Mouse (Mus musculus) left cerebral cortex, postnatal 4 days (tissue): ENCODE measurements around the gene Antxr1. TPM values are rescaled to one million over a fixed set of nuclear protein-coding genes. Genes with fewer than 3 reads are reported as not detected.
A peak's percentile ranks its signal among the peaks of the same experiment; 100 is the strongest.

Source experiments
- DNase-seq: peaks from one replicate; pipeline ENCODE4 v3.0.0-alpha.2; 2022
- intact Hi-C: fragments of 180-260 bp; cut with DNase I; formaldehyde crosslinking; loops from one replicate; pipeline ENCODE4 v1.15.1; 2025
- total RNA-seq, 2 experiments: library from RNA; stranded (reverse); gene quantifications; 2 replicates each; pipeline ENCODE4 v1.2.3; 2021

Antxr1 gene
- total RNA-seq, 2 experiments from 2014 or later, result 20.9 to 28.4 TPM

GRCm38 (mm10) chr6:87251716-87252115 lies 83.9 kb downstream of the Antxr1 start:
- DNase-seq, result peak; percentile 34
- intact Hi-C loops, result loop anchor here (10.0 kb wide), 1 partner anchor 83 kb away; the partner anchor contains the start of gene Antxr1

DNA sequence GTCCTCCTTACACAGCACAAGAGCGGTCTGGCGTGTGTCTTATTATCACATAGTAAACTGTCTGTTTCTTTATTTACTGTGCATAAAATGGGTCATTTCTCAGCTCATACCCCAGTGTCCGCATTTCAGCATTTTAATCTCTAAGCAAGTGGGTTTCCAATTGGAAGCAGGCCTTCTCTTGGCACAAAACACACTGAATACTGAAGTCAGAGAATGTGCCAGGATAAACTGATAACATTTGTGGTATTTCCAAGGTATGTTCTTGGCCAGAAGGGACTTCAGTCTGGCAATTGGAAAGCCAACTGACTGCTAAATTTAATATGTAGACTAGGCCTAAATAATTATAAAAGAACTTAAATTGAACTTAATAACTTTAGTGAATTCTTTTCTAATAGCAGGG lies 84.9 kb downstream of the Antxr1 start:
- intact Hi-C loops, result loop anchor here (10.0 kb wide), 1 partner anchor 84 kb away; the partner anchor contains the start of gene Antxr1
- DNase-seq, result no peak

DNA sequence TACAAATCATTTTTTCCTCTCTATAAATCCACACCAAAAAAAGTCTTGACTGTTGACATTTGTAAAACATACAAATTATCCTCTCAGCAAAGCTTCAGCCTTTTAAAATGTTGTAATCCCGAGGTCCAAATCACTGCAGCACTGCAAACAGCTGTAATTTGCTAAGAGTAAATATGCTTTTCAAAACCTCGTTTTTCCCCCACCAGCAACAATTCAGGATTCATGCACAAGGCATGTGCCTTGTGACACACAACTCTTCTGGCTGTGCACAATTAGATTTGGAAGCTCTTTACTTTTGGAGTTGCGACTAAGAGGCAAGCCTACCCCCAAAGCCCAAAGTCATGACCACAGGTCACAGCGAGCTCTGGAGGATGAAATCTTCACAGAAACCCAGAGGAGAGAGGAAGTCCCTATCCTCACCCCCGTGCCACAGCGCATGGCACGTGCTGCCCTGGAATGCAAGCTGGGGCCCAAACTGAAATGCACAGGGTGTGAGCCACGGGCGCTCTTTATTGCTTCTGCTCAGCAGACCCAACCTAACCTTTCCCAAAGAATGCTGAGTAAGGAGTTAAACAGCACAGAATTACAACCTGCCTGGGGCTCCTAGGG lies 87.3 kb downstream of the Antxr1 start:
- intact Hi-C loops, result no loop called here
- DNase-seq, result no peak

GRCm38 (mm10) chr6:87244117-87245100 lies 91.2 kb downstream of the Antxr1 start:
- intact Hi-C loops, result no loop called here
- peak; percentile 21 for DNase-seq

DNA sequence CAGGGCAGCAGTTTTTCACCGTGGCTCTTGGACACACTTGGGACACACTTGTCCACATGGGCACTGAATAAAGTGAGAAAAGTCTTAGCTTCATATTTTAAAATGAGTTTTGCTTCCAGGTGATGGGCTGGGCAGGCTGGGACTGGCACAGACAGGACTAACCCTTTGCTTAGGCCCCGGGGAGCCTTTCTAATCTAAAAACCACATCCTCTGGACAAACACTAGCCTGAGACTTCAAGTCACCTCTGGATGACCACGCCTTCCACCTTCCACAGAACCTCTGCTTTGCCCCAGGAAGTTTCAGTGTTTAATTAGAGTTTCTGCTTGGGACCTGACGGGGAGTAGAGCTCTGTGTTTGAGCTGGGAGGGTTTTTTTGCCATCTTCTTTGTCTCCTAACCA lies 98.4 kb downstream of the Antxr1 start:
- no peak for DNase-seq
- intact Hi-C loops, result no loop called here

DNA sequence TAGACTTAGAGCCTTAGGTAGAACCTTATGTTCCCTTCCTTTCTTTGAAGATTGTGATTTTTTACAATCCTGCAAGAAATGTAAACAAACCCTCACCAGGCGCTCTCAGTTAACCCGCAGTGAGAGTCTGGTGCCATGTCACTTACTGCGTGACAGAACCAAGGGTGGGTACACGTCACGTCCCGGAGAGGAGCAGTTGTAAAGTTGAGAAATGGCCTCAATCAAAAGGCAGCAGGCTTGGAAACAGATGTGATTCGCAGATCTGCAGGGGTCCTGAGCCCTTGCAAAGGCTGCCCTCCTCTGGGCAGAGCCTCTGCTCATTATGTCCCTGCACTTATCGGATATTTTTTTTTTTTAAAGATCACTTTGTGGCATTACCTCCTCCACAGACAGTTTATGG lies 99.6 kb downstream of the Antxr1 start:
- intact Hi-C loops, result no loop called here
- no peak for DNase-seq

GRCm38 (mm10) chr6:87233111-87233510 lies 102.5 kb downstream of the Antxr1 start:
- intact Hi-C loops, result no loop called here
- no peak for DNase-seq

DNA sequence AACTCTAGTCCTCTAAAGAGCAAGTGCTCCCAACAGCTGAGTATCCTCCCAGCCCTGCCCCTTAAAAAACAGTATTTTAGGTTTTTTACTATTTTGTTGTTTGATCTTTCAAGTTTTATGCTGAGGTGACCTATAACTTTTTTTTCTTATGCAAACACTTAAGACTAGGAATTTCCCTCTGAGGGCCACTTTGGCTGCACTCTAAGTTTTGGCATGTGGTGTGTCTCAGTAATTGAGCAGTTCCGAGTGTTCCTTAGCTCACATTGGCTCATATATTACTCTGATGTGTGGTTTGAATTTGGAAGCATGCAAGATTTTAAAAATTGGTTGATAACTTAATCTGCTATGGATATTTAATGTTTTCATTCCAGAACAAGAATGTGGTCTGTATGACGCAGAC lies 105.6 kb downstream of the Antxr1 start:
- DNase-seq, result no peak
- intact Hi-C loops, result no loop called here

- intact Hi-C loops, result no loop called here
- no peak for DNase-seq
These were observed 107.7 kb downstream of the Antxr1 start for GRCm38 (mm10) chr6:87227940-87228339.

- intact Hi-C loops, result no loop called here
- no peak for DNase-seq
These were observed 109.3 kb downstream of the Antxr1 start for GRCm38 (mm10) chr6:87226315-87226714.

DNA sequence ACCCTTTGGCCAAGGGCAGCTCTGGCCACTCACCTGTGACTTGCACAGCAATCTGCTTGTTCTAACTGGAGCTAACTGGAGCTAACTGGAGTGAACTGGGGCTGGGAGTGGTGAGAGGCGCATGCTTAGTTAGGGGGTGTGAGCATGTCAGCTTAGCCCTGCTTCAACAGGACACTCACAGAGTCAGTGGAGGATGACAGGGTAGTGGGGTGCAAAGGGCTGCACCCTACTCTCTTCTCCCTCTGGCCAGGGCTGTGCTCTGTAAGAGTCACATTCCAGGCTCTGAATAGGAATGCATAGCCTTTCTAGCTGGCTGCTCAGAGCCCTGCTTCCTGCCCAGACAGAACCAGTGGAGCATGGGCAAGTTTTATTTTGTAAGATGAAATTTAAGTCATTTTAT lies 110.3 kb downstream of the Antxr1 start:
- intact Hi-C loops, result no loop called here
- no peak for DNase-seq

DNA sequence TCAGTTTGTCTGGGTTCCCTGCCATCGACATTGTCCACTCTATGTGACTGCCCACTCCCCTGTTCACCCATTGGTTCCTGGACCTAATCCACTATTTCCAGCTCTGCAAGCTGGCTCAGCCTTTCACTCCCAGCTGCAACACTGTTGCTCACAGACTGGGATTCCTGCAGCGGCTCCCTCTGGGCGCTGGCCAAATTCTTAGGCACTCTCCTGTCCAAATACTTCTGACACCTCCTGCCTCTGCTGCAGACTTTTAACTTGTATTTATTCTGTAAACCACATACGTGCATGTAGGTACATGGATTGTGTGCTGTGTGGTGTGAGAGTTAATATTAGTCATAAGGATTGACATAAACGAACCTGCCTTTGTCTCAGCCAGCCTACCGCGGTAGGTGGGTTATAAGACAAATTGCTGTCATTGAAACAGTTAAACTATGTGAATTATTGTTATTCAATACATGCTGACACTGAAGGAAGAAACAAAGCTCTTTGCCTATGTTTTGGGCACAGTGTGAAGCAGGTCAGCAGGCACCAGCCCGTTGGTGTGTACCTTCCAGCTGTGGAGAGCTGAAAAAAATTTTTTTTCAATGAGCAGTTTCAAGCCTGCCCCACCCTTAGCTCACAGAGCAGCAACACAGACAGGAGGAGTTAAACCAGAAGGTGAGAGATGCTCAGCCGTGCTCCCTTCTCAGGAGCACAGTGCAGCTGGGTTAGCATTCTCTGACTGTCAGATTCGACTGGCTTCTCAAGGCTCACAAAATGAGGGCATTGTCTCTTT lies 112.6 kb downstream of the Antxr1 start:
- peak; percentile 46 for DNase-seq
- intact Hi-C loops, result no loop called here

DNA sequence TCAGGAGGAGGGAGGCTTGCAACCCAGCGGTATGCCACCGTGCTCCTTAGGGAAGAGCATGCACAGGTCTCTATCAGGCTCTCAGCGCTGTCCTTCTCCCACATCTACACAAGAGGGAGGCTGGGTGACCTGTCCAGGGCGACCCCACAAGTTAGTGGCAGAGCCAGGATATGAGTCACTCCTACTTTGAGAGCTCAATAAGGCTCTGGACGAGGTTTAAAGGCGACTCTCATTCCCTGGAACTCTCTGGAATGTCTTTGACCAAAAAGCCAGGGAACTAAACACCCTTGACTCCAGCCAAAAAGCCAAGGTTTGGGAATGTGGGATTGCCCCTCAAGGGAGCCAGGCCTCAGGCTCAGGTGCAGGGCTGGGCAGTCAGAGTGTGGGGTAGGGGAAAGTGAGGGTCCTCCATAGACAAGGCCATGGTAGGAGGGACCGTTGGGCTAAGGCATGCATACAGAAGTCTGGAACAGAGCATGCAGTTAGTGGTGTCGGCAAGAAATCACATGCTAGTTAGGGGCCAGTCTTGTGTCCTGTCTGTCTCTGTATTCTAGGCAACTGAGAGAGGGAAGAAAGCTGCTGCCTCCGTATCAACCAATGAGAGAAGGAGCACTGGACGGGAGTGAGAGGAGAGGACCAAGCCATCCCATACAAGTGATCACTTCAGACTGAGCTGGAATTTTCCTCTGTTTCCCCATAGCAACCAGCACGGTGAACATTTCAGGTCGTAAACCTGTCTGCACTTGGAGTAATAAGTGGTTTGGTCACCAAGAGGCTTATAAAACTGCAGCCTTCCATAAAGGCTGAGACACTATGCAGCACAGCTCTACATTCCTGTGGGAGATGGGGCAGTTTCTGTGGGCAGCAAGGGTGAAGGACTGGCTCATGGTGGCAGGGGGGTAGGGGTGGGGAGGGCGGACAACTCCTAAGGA lies 116.3 kb downstream of the Antxr1 start:
- no peak for DNase-seq
- intact Hi-C loops, result no loop called here

DNA sequence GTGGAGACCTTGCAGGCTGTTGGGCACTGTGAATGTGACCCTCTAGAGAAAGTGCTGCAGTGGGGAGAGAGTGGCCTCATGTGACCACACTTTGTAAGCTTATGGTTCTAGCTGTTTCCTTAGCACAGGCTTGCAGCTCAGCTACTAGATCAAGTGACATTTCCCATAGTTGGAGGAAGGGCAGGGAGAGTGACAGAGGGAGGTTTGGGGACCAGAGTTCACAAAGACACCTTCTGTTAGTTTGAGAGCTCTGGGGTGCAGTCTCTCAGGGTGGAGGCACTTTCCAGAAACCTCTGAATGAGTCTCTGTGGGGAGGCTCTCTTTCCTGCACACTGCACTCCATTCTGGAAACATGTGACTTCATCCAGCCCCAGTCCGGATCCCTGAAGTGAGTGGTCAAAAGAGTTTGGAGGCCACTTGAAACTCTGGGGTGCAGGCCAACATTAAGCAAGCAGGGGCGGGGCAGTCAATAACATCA lies 119.5 kb downstream of the Antxr1 start:
- intact Hi-C loops, result no loop called here
- no peak for DNase-seq

DNA sequence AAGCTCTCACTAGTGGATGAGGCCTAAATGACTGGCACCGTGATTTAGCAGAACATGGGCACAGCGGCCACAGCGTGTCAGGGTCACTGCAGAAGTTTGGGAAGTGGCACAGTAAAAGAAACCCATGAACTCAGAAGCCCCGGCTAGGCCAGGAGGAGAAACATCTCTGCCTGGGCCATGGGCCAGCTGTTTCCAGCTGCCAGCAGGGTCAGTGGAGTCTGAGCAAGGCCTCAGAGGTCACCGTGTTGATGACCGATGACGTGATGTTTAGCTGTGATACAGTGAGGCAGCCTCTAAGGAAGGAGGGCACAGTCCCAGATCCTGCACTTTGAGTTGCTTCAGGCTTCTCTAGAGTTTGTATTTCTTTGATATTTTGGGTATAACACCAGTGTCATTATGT lies 122.4 kb downstream of the Antxr1 start:
- intact Hi-C loops, result no loop called here
- DNase-seq, result no peak

GRCm38 (mm10) chr6:87211551-87211950 lies 124.1 kb downstream of the Antxr1 start:
- intact Hi-C loops, result no loop called here
- no peak for DNase-seq

DNA sequence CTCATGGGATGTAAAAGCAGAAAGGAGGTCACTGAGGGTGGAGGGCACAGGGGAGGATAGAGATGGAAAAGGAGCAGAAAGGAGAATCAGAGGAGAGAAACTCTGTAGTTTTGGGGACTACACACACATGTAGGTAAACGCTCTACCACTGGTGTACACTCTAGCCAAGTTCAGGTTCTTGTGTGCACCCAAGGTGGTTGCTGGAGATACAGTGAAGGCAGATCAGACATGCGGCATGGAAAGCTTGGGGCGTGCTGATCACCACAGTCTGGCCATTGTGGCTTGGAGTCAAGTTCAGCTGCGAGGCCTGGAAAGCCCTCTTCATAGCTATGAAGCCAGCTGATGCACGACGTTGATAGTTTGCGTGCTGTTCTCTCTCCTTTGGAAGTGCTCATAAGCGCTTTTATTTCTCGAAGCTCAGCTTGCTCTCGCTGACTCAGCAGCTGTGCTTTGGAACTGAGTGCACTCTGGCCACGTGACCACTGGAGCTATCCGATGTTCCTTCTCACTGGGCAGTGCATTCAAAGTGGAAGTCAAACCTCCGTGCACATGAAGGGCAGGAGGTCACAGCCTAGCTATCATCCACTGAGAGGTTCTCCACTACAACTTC lies 128.1 kb downstream of the Antxr1 start:
- intact Hi-C loops, result no loop called here
- DNase-seq, result peak; percentile 43

DNA sequence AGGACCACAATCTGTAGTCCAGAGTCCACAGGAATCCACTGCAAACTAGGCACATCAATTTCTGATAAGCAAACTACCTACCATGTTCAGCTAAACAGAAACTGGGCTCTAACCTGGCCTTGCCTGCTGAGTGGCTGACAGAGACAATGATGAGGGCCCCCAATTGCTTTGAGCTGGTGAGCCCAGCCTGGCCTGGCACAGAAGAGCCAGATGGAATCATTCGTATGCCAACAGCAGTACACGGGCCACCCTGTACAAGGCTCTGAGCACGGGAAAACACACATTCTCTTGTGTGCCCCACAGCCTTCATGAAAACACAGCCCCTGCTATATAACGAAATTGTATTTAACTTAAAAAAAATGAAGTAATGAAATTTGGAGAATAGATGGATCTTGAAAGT lies 128.8 kb downstream of the Antxr1 start:
- DNase-seq, result peak; percentile 56
- intact Hi-C loops, result no loop called here

DNA sequence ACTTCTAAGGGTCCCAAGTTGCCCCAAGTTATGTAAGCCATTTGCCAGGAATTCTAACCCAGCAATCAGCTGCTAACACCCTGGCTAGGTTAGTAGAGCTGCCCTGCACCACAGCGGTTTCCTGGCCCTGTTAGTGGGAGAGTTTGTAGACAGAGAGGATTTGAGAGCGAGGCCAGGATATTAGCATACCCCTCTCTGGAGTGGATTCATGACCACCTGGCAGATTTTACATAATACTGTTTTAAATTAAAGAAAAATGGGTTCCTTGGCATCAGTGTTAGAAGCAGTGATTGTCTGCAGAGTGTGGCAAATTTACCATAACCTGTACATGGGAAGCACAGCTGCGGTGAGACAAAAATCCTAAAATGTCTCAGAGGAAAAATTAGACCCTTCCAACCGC lies 132.2 kb downstream of the Antxr1 start:
- no peak for DNase-seq
- intact Hi-C loops, result no loop called here

DNA sequence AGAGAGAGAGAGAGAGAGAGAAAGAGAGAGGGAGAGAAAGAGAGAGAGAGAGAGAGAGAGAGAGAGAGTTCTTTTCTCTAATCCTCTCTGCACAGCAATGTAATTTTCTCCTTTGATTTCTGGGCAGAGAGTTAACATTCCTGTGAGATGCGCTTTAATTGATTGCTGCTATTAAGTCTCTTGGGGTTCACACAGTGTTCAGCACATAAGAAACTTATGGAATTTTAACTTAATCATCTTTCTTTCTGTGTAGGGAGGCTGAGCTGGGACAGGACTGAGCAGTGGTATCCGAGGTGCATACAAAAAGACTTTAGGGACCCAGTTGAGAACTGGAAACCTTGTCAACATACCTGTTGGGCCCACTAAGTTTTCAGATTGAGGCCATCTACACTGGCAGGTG lies 132.6 kb downstream of the Antxr1 start:
- DNase-seq, result no peak
- intact Hi-C loops, result no loop called here
